Mouse (Mus musculus) megakaryocyte, embryonic 14.5 days (primary cell): ENCODE results near the gene Mrgbp.

Source experiments
- FLI1 ChIP-seq: IDR thresholded peaks from 2 replicates; pipeline ENCODE4 v1.6.1; 2012; ENCODE audit warnings: low read length, inconsistent platforms, mixed read lengths
- GATA1 ChIP-seq: IDR thresholded peaks from 3 replicates; pipeline ENCODE4 v1.6.1; 2012; ENCODE audit warnings: mixed read lengths, low read length, inconsistent platforms, borderline replicate concordance

GRCm38 (mm10) chr2:180598157-180598705 is 17.1 kb downstream of the Mrgbp start:
- no peak for TF ChIP-seq GATA1
- TF ChIP-seq FLI1, result no peak
